Mouse (Mus musculus): ENCODE results near the gene Vipr1. TPM values are rescaled to one million over a fixed set of nuclear protein-coding genes. Genes with fewer than 3 reads are reported as not detected.
"Not testable (repeated sequence)": the region's sequence is repeated elsewhere in the genome, so short reads cannot be mapped to it uniquely, and the experiment has no call there.

Gene Vipr1
- total RNA-seq (2014; rRNA removed): 1.3 and 1.4 TPM in 2 replicates
- polyA plus RNA-seq (2015; fragmentation: Nextera tagmentation; extraction: Ambion mirVana): 0.38 and 0.51 TPM in 2 replicates

DNA sequence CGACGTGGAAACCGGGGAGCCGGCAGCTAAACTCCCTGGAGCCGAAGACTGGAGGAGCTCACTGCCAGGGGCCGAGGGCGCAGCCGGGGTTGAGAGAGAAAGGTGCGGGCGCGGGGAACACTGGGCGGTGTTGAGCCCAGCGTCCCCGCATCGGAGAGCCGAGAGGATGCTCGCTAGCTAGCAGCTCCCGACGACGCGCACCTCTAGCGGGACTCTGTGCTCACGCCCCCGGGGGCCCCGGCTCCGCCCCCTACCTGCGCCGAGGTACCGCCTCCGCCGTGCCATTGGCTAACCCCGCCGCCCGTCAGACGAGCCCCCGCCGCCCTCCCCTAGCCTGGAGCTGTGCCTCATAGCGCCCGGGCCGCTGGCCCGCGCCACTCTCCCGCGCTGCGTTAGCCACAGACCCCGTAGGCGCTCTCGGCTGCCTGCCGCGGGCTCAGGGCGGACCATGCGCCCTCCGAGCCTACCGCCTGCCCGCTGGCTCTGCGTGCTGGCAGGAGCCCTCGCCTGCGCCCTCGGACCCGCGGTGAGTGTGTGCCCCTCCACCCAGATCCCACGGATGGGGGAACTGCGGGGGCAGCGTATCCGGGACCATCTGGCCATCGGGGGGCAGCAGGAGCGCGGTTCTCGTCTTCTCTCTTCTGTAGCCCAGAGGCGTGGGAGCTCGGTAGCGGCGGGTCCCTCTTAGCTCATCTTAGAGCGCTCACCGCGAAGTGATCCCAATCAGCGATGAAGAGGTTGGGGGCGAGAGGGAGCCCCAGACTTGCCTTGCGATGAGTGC lies at the start of gene Vipr1:
Gene Vipr1 (plus strand): TSS at position 316 of the 781 bp plus-strand sequence.
- ATAC-seq (peak; percentile 77), DNase-seq (ENCODE audit: low spot score) (peak; percentile 78)
- H3K9ac ChIP-seq (replicated peaks; ENCODE audit: low read length): peak within 1 kb of the TSS; percentile 48
- H3K27me3 ChIP-seq (ENCODE audit: insufficient read depth, low read length): peaks cover 12% of the 10 kb centered on the region; the same call in 1 of the 2 replicates
- under 1% methylated on average over 73 of the region's 79 CpGs for WGBS
- H3K4me2 ChIP-seq (ENCODE audit: low read depth, low read length): peak within 1 kb of the TSS; percentile 79
- peaks cover 6% of the 10 kb centered on the region; the same call in 1 of the 2 replicates for H3K4me1 ChIP-seq (ENCODE audit: insufficient read depth, low read length)
- no peak within 1 kb of the TSS for H3K27ac ChIP-seq
- H3K36me3 ChIP-seq (ENCODE audit: insufficient read depth, low read length): no peaks in the 10 kb centered on the region
- no peaks in the 10 kb centered on the region for H3K9me3 ChIP-seq (ENCODE audit: low read length)
- H3K4me3 ChIP-seq (ENCODE audit: low read length): peak within 1 kb of the TSS; percentile 48
- peak; percentile 52 for TF ChIP-seq CTCF (IDR thresholded peaks at IDR 0.05; ENCODE audit: low read depth)

DNA sequence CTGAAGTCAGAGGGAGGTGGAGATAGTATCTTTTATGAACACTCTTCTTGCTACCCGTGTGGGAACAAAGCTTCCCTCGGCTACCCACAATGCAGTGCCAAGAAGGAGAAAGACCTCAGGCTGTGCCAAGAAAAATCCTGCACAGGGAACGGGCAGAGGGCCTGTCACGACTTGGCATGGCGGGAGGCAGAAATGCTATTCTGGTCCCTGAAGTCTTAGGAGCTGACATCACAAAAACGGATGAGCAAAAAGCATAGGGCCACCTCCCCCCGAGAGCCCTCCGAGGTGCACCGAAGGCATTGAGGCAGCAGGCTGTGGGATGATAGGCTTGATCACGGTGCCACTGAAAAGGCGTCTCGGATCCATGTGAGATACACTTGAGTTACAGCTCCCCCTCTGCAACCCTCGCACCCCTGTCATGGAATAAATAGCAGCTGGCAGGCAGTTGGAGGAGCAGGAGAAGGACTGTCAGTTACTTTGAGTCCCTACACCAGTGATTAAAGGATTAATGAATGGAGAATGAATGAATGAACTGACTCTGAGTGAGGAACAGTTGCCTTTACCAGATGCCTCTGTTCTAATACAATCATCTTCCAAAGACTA lies 49.5 kb upstream of the Vipr1 start:
- 47% methylated on average over 13 of the region's 13 CpGs for WGBS
- Histone ChIP-seq H3K4me1 (ENCODE audit: insufficient read depth, low read length) (no peaks in the 10 kb centered on the region; the same call in 1 of the 2 replicates), H3K27ac (no peak overlapping the region), H3K9ac (replicated peaks; ENCODE audit: low read length) (no peak overlapping the region), H3K36me3 (ENCODE audit: insufficient read depth, low read length) (no peaks in the 10 kb centered on the region), H3K9me3 (ENCODE audit: low read length) (no peaks in the 10 kb centered on the region), H3K27me3 (ENCODE audit: insufficient read depth, low read length) (no peaks in the 10 kb centered on the region), H3K4me2 (ENCODE audit: low read depth, low read length) (no peak overlapping the region), H3K4me3 (ENCODE audit: low read length) (no peak overlapping the region)
- ATAC-seq (no peak), DNase-seq (ENCODE audit: low spot score) (no peak)
- no peak for TF ChIP-seq CTCF (IDR thresholded peaks at IDR 0.05; ENCODE audit: low read depth)

DNA sequence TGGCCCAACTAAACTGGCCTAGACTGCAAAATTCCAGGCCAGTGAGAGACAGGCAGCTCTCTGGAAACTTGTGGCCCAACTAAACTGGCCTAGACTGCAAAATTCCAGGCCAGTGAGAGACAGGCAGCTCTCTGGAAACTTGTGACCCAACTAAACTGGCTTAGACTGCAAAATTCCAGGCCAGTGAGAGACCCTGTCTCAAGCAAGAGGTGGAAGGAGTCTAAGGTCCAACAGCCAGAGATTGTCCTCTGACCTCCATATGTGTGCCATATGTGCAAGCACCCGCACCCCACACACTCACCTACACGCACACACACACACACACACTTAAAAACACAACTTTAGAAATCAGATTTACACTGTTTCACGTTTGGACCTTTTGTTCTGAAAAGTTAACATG lies 48.7 kb upstream of the Vipr1 start:
- H3K4me1 ChIP-seq (ENCODE audit: insufficient read depth, low read length); H3K4me2 ChIP-seq (ENCODE audit: low read depth, low read length); H3K27ac ChIP-seq; H3K4me3 ChIP-seq (ENCODE audit: low read length); DNase-seq (ENCODE audit: low spot score); H3K27me3 ChIP-seq (ENCODE audit: insufficient read depth, low read length); H3K9me3 ChIP-seq (ENCODE audit: low read length); ATAC-seq; H3K36me3 ChIP-seq (ENCODE audit: insufficient read depth, low read length); H3K9ac ChIP-seq (replicated peaks; ENCODE audit: low read length): not testable (repeated sequence)
- WGBS: 86% methylated on average over 3 of the region's 3 CpGs

DNA sequence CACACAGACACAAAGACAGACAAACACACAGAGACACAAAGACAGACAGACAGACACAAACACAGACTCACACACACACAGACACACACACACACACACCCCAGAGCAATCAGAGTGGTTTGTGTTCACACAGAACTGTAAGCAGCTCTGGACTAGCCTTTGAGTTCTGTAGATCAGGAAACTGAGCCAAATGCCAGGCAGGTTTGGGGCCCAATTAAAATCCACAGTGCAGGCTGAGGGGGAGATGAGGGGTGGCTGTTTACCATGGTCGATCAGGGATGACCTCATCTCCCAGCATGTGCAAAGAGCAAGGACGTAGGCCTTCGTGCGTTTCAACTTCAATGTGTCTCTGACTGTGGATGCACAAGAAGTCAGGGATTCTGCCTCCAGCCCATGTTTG lies 47.7 kb upstream of the Vipr1 start:
- no peaks in the 10 kb centered on the region; the same call in 1 of the 2 replicates for H3K4me1 ChIP-seq (ENCODE audit: insufficient read depth, low read length)
- H3K27me3 ChIP-seq (ENCODE audit: insufficient read depth, low read length): no peaks in the 10 kb centered on the region
- H3K4me3 ChIP-seq (ENCODE audit: low read length): no peak overlapping the region
- H3K9me3 ChIP-seq (ENCODE audit: low read length): no peaks in the 10 kb centered on the region
- no peak overlapping the region for H3K27ac ChIP-seq
- H3K4me2 ChIP-seq (ENCODE audit: low read depth, low read length): no peak overlapping the region
- 42% methylated on average over 4 of the region's 4 CpGs for WGBS
- no peak overlapping the region for H3K9ac ChIP-seq (replicated peaks; ENCODE audit: low read length)
- no peaks in the 10 kb centered on the region for H3K36me3 ChIP-seq (ENCODE audit: insufficient read depth, low read length)
- TF ChIP-seq CTCF (IDR thresholded peaks at IDR 0.05; ENCODE audit: low read depth): no peak
- ATAC-seq (no peak), DNase-seq (ENCODE audit: low spot score) (no peak)

DNA sequence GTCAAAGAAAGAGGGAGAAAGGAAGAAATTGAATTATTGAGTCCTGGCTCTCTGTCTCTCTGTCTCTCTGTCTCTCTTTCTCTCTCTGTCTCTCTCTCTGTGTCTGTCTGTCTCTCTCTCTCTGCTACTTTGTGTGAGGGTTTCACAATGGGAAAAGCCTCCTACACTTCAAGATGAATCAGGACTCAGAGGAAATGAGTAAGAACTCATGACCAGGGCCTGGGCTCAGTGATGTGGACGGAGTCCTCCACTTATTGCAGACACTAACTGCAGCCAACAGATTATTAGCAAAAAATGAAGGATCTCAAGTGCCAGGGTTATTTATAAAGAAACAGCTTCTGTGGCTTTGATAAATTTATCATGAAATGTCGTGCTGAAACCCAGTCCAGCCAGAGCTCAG lies 44.4 kb upstream of the Vipr1 start:
- no peak overlapping the region for H3K27ac ChIP-seq
- 79% methylated on average over 2 of the region's 2 CpGs for WGBS
- no peak overlapping the region for H3K9ac ChIP-seq (replicated peaks; ENCODE audit: low read length)
- H3K36me3 ChIP-seq (ENCODE audit: insufficient read depth, low read length): no peaks in the 10 kb centered on the region
- no peak for ATAC-seq
- H3K4me1 ChIP-seq (ENCODE audit: insufficient read depth, low read length): no peaks in the 10 kb centered on the region; the same call in 1 of the 2 replicates
- H3K27me3 ChIP-seq (ENCODE audit: insufficient read depth, low read length): no peaks in the 10 kb centered on the region
- no peak for TF ChIP-seq CTCF (IDR thresholded peaks at IDR 0.05; ENCODE audit: low read depth)
- no peak overlapping the region for H3K4me2 ChIP-seq (ENCODE audit: low read depth, low read length)
- no peak overlapping the region for H3K4me3 ChIP-seq (ENCODE audit: low read length)
- no peaks in the 10 kb centered on the region for H3K9me3 ChIP-seq (ENCODE audit: low read length)
- DNase-seq (ENCODE audit: low spot score): no peak

DNA sequence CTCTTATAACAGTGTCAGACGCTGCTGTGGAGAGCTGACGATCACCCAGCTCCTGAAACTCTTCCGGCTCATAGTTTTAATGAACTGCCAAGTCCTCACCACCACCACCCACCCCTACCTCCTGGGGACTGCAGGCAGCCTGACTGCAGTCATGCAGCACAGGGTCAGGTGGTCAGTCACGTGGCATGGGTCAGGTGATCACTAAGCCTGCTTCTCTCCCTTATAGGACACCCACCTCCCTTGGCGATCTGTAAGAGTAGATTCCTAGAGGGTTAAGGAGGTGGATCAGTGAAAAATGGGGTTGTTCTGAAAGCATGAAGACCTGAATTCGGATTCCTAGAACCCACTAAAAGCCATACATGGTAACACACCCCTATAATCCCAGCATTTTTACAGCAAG lies 43.0 kb upstream of the Vipr1 start:
- Histone ChIP-seq H3K4me1 (ENCODE audit: insufficient read depth, low read length) (no peaks in the 10 kb centered on the region; the same call in 1 of the 2 replicates), H3K4me3 (ENCODE audit: low read length) (no peak overlapping the region), H3K36me3 (ENCODE audit: insufficient read depth, low read length) (no peaks in the 10 kb centered on the region), H3K4me2 (ENCODE audit: low read depth, low read length) (no peak overlapping the region), H3K27me3 (ENCODE audit: insufficient read depth, low read length) (no peaks in the 10 kb centered on the region), H3K9me3 (ENCODE audit: low read length) (no peaks in the 10 kb centered on the region), H3K27ac (no peak overlapping the region), H3K9ac (replicated peaks; ENCODE audit: low read length) (no peak overlapping the region)
- WGBS: 71% methylated on average over 6 of the region's 6 CpGs
- no peak for ATAC-seq
- no peak for TF ChIP-seq CTCF (IDR thresholded peaks at IDR 0.05; ENCODE audit: low read depth)
- no peak for DNase-seq (ENCODE audit: low spot score)
